Mouse (Mus musculus) megakaryocyte, adult 5-6 weeks (primary cell): Measurements from ENCODE around the gene Gm45062. TPM values are rescaled to one million over a fixed set of nuclear protein-coding genes. Genes with fewer than 3 reads are reported as not detected.

Experiments used
- ATAC-seq: 2 replicates; pipeline ENCODE4 v1.8.0; 2016; ENCODE audit warnings: mild to moderate bottlenecking, inconsistent platforms; ENCODE audit not compliant: poor library complexity, severe bottlenecking
- total RNA-seq, 2 experiments: library from RNA; stranded (forward) in 1 of 2; stranded (reverse) in 1 of 2; fragments of 153-499, 151-499 nt in 1 of 2; fragments of 221-1000, 200-1000 nt in 1 of 2; gene quantifications; 2 replicates each; pipeline versions ENCODE4 v1.2.3 to v1.2.4; 2015 to 2017

Gm45062 gene
- total RNA-seq, 2 experiments from 2014 or later = 3.2 to 8.0 TPM

GRCm38 (mm10) chr6:8364033-8364756, 104.9 kb downstream of the Gm45062 start:
- no peak for ATAC-seq

- no peak for ATAC-seq
These were observed 105.5 kb downstream of the Gm45062 start for GRCm38 (mm10) chr6:8364757-8365150.

DNA sequence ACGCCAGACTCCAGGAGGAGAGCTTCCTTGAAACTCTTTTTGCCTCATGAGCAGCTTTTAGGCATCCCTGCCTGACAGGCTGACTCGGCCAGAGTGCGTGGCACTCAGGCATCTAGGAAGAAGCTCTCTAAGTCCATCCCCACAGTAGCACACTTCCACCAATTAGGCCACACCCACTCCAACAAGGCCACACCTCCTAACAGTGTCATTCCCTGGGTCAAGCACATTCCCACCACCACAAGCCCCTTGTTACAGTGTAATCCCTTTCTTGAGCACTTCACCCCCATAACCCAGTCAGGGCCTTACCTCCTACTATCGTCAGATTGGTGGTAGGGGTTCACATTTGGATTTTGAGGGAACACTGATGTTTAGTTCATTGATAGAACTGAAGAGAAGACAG, 108.4 kb downstream of the Gm45062 start:
- ATAC-seq = no peak

DNA sequence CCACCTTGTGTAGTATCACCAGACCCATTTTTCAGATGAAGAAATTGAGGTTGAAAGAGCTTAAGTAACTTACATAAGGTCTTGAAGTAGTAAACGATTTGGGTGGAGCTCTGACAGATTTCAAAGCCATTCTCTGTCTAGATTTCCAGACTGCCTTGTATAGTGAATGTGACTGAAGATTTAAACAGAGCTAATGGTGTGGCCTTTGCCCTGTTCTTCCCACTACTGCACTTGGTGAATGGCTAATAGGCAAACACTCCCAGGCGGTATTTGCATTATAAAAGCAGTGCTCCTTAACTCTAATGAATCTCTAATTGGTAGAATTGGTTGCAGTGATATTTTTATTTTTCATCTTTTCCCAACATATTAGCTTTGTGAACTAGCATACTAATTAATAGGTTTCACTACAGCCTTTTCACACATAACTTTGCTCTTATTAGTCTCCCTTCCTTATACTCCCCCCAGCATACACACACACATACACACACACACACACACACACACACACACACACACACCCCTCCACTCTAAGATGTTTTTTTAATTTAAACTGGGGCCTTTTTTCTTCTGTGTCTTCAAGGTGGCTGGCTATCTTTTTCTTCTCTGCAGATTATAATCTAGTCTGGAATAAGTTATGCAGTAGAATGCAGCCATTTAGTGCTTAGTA, 109.1 kb downstream of the Gm45062 start:
- ATAC-seq = no peak

DNA sequence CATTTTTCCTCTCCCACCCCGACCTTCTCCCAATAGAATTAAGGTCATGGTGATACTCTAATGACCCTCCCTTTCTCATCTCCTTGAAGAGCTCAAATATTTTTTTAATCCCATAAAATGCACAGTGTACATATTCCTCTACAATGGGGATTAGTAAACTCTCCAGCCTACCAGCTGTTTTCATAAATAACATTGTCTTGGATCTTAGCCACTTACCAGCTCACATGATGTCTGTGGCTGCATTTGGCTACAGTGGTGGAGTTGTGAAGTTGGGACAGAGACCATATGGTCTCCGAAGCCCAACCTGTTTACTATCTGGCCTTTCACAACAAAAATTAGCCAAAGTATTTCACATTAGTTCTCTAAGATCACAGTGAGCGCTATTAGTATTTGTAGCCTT, 111.4 kb downstream of the Gm45062 start:
- ATAC-seq = no peak

DNA sequence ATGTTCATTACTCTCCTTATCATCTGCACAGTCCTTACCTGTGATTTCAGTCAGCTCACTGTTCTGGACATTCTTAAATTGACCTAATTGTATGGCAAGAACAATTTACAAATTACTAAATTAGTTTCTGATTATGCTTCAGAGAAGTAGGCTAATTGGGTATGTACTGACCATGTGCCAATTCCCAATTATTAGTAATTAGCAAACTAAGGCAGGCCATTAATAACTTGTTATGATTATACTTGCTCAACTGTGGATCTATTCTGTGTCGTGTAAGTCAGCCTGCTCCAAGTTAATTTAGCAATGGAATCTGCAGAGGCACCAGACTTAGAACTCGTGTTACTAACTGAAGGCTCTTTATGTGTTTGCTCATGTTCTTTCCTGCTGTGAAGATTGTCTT, 113.8 kb downstream of the Gm45062 start:
- no peak for ATAC-seq

GRCm38 (mm10) chr6:8373851-8374250, 114.6 kb downstream of the Gm45062 start:
- no peak for ATAC-seq

- ATAC-seq = no peak
These were observed 115.0 kb downstream of the Gm45062 start for GRCm38 (mm10) chr6:8374290-8374689.

DNA sequence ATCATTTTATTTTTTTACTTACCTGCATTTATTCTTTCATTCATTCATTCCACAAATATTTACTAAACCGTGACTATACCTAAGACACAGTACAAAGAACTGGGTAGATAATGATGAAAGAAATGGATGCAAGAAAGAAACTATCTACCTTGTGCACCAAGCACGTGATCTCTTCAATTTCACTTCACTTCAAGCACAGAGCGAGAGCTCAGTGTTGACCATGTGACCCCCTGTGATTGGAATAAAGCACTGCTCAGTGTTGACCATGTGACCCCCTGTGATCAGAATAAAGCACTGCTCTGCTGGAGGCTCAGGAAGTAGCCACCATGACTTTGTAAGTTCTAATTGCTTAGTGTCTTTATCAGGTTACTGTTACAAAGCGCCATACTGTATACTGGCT, 115.5 kb downstream of the Gm45062 start:
- ATAC-seq = no peak

GRCm38 (mm10) chr6:8376351-8376750, 117.1 kb downstream of the Gm45062 start:
- ATAC-seq = no peak

DNA sequence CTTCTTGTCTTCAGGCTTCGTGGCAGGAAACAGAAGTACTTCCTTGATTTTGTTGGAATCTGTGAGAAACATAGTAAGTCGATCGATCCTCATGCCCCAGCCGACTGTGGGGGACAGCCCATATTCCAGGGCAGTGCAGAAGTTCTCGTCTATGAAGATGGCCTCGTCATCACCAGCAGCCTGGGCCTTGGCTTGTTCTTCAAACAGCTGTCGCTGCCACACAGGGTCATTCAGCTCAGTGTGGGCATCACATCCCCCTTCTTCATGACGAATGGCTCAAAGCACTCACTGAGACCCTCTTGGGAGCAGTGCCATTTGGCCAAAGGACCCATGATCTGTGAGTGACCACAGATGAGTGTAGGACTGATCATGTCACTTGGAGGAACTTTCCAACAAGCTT, 118.4 kb downstream of the Gm45062 start:
- ATAC-seq = no peak

DNA sequence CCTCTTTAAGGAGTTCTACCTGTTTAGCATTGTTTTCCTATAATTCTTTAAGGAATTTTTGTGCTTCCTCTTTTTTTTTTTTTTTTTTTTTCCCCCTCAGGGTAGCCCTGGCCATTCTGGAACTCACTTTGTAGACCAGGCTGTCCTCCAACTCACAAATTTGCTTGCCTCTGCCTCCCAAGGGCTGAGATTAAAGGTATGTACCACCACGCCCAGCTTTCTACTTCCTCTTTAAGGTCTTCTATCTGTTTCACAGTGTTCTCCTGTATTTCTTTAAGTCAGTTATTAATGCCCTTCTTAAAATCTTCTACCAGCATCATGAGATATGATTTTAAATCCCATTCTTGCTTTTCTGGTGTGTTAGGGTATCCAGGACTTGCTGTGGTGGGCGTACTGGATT, 130.1 kb downstream of the Gm45062 start:
- no peak for ATAC-seq

DNA sequence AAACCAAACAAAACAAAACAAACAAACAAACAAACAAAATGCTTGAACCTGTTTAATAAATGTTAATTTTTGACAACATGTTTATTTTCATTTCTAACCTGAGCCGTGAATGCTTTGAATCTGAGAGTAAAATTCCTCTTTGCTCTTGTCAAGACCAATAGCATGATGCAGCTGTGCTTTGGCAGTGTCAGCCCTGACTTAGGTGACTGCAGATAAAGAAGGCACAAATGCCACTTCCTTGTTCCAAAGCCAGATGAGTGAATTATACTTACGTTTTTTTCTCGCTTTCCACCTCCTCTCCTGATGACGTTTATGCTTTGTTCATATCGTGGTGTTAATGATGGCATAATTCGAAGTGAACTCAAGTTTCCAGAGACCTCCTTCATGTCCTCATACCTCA, 131.0 kb downstream of the Gm45062 start:
- ATAC-seq = no peak

DNA sequence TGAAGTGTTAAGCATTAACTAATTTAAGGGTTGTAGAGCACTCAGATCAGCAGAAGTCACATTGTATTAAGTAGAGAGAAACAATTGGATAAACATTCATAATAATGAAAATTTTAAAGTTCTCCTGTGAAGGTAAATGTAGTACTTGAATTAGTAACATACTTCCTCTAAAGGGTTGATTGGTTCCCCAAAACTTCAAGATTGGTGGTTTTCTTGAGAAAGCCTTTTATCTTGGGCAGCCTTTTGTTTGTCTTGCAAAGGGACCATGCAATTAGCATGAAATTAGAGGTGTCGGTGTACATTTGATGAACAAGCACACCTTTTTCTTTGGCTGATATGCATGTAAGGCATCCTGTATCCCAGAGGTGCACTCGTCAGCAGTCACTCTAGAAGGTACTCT, 131.7 kb downstream of the Gm45062 start:
- peak; percentile 51; the same call in 1 of the 2 replicates for ATAC-seq

GRCm38 (mm10) chr6:8393029-8393428, 133.8 kb downstream of the Gm45062 start:
- no peak for ATAC-seq

DNA sequence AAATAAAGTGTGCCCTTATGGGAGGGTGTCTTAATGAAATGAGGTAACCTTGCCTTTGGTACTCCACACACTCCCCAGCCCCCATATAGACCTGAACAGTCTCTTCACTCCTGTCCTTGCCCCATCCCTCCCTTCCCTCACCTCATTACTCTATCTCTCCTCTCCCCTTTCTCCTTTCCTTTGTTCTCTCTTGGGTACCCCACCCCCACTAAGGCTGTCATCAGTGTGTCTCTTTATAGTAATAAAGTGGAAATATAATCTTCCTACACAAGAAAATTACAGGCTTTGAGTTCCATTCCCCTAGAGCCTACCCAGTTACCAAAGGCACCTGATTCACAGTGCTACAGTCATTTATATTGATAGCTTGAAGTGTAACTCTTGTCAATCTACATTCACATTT, 134.8 kb downstream of the Gm45062 start:
- ATAC-seq = no peak

- no peak for ATAC-seq
These were observed 135.8 kb downstream of the Gm45062 start for GRCm38 (mm10) chr6:8395061-8395460.

DNA sequence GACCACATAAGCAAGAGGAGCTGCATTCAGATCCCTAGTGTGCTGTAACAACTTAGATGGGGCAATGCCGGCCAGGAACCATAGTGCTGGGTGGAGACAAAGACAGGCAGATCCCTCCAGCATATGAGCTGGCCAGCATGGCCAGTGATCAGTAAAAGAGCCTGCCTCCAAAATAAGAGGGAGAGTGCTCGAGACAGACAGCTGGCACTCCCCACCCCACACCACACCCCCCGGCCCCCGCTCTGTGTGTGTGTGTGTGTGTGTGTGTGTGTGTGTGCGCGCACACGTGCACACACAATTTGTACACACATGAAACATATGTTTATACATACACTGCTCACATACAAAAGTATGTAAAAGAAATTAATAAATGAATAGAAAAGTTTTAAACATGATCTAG, 138.0 kb downstream of the Gm45062 start:
- no peak for ATAC-seq

DNA sequence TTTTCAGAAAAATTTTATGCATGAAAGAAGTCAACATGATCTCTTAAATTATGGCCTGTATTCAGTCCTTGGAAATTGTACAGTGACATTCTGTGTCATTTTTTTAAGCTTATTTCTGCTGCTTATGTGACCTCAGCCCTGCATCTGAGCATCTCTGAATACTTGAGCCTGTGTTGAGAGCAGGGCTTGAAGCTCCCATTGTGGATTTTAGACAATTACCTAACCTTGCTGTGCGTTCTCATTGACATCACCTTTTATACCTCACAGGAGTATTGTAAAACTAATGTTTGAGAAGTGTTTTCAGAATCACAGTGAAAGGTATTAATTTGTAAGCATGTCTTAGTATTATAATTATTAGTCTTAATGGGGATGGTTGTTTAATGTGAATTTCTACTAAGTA, 140.5 kb downstream of the Gm45062 start:
- ATAC-seq = no peak

DNA sequence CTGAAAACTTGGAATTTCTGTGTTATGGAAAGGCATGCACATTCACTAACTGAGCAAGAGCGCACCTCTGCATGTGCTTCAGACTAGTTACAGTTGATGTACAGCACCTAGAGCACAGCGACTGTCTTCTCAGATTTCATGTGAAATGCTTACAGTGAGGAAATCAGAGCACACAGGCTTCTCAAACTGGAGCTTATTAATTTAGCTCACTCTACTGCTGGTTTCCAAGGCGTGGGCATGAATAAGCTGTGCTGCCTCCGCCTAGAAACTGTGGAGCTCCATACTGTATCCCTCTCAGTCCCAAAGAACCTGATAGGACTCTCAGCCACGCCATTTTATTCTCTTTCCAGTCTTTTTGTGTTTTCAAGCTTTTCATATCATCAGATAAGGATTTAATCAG, 143.9 kb downstream of the Gm45062 start:
- ATAC-seq = no peak

- no peak for ATAC-seq
These were observed 146.6 kb downstream of the Gm45062 start for GRCm38 (mm10) chr6:8405844-8406243.

GRCm38 (mm10) chr6:8408332-8408731, 149.1 kb downstream of the Gm45062 start:
- ATAC-seq = no peak

DNA sequence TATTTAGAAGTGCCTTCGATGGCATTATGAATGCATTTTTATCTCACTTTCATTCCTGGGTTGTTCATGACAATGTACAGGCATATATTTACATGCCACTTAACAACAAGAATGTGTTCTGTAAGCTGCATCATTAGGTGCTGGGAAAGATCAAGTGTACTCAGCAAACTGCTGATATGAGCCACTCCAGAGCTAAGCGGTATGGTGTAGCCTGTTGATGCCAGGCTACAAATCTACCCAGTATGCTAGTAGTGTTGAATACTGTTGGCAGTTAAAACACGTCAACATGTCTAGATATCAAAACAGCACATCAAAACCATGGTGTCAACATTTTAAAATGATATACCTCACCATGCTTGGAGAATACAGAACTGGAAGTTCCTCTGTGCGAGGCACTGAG, 150.6 kb downstream of the Gm45062 start:
- no peak for ATAC-seq
